Mouse (Mus musculus): Measurements from ENCODE around the gene Lhx4. TPM values are rescaled to one million over a fixed set of nuclear protein-coding genes. Genes with fewer than 3 reads are reported as not detected.

Lhx4 gene
- total and polyA plus RNA-seq, 3 experiments = not detected

DNA sequence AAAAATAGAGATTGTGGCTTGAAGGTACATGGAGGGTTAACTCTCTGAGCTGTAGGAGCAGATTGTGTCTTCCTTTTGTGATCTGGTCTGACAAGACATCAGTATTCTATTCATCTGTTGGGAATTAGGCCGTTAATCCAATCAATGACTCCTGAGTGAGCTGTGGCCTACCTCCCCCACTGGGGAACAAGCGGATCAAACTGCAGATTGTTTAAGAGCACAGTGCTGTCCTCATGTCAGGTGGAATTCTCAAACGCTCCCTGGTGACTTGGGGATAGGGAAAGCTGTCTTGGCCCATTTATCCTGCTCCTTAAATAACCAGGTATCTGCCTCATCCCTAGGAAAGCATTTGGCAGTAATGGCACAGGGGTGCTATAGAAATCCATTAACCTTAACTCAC lies 96.5 kb downstream of the Lhx4 start:
- no peak overlapping the region for H3K27ac ChIP-seq (ENCODE audit: control insufficient read depth, low read depth, low read length)
- no peak for TF ChIP-seq POLR2AphosphoS5 (IDR thresholded peaks at IDR 0.05; ENCODE audit: borderline replicate concordance, low read depth, low read length)
- TF ChIP-seq SMC3 (IDR thresholded peaks at IDR 0.05; ENCODE audit: low read depth, low read length) = no peak
- no peak for TF ChIP-seq ZC3H11A (IDR thresholded peaks at IDR 0.05; ENCODE audit: low read depth, low read length)
- no peak for TF ChIP-seq TCF12 (IDR thresholded peaks at IDR 0.05; ENCODE audit: low read depth, low read length)
- TF ChIP-seq RAD21 (IDR thresholded peaks at IDR 0.05; ENCODE audit: low read depth, low read length) = no peak
- TF ChIP-seq JUND (IDR thresholded peaks at IDR 0.05; ENCODE audit: low read depth, low read length) = no peak
- TF ChIP-seq KAT2A (conservative IDR thresholded peaks at IDR 0.05; ENCODE audit: low read depth, low read length) = no peak
- TF ChIP-seq BHLHE40 (IDR thresholded peaks at IDR 0.05; ENCODE audit: borderline replicate concordance, low read depth, low read length) = no peak
- no peak for TF ChIP-seq NRF1 (IDR thresholded peaks at IDR 0.05; ENCODE audit: insufficient read depth, low read depth, low read length, poor library complexity, severe bottlenecking)
- TF ChIP-seq ETS1 (IDR thresholded peaks at IDR 0.05; ENCODE audit: low read depth, low read length) = no peak
- TF ChIP-seq HCFC1 (IDR thresholded peaks at IDR 0.05; ENCODE audit: low read depth, low read length) = no peak
- TF ChIP-seq ELF1 (IDR thresholded peaks at IDR 0.05; ENCODE audit: low read depth, low read length) = no peak
- TF ChIP-seq USF1 (IDR thresholded peaks at IDR 0.05; ENCODE audit: low read depth, low read length) = no peak
- TF ChIP-seq SIN3A (IDR thresholded peaks at IDR 0.05; ENCODE audit: low read length) = no peak
- TF ChIP-seq MAFK (IDR thresholded peaks at IDR 0.05; ENCODE audit: borderline replicate concordance, low read depth, low read length) = no peak
- TF ChIP-seq MYC (IDR thresholded peaks at IDR 0.05; ENCODE audit: low read depth, low read length) = no peak
- TF ChIP-seq NELFE (IDR thresholded peaks at IDR 0.05; ENCODE audit: low read depth, low read length) = no peak
- TF ChIP-seq CTCF (IDR thresholded peaks at IDR 0.05 in 2 of 3, conservative IDR thresholded peaks at IDR 0.05 in 1 of 3; ENCODE audit: control insufficient read depth in 1 of 3, insufficient read depth in 1 of 3, low read depth in 2 of 3, low read length in 3 of 3, poor library complexity in 1 of 3, severe bottlenecking in 1 of 3) = no peak
- TF ChIP-seq ZKSCAN1 (IDR thresholded peaks at IDR 0.05; ENCODE audit: low read depth, low read length) = no peak
- TF ChIP-seq TBP (IDR thresholded peaks at IDR 0.05; ENCODE audit: low read depth, low read length) = no peak
- DNase-seq (ENCODE audit: low read depth, low spot score) = no peak
- no peaks in the 10 kb centered on the region for H3K36me3 ChIP-seq (ENCODE audit: control insufficient read depth in 1 of 2, insufficient read depth in 2 of 2, low read length in 2 of 2)
- H3K9me3 ChIP-seq (replicated peaks; ENCODE audit: insufficient read depth, low read length) = no peaks in the 10 kb centered on the region
- no peaks in the 10 kb centered on the region for H3K79me2 ChIP-seq (ENCODE audit: control insufficient read depth, insufficient read depth, low read length, poor library complexity)
- H3K27me3 ChIP-seq (ENCODE audit: control insufficient read depth in 1 of 2, insufficient read depth in 2 of 2, low read length in 2 of 2) = no peaks in the 10 kb centered on the region
- H3K9ac ChIP-seq (ENCODE audit: control insufficient read depth, low read depth, low read length, poor library complexity, severe bottlenecking) = no peak overlapping the region
- H3K4me3 ChIP-seq (ENCODE audit: control insufficient read depth in 1 of 2, insufficient read depth in 1 of 2, low read depth in 2 of 2, low read length in 2 of 2) = no peak overlapping the region
- no peaks in the 10 kb centered on the region for H3K4me1 ChIP-seq (ENCODE audit: control insufficient read depth in 1 of 2, insufficient read depth in 2 of 2, low read length in 2 of 2)

DNA sequence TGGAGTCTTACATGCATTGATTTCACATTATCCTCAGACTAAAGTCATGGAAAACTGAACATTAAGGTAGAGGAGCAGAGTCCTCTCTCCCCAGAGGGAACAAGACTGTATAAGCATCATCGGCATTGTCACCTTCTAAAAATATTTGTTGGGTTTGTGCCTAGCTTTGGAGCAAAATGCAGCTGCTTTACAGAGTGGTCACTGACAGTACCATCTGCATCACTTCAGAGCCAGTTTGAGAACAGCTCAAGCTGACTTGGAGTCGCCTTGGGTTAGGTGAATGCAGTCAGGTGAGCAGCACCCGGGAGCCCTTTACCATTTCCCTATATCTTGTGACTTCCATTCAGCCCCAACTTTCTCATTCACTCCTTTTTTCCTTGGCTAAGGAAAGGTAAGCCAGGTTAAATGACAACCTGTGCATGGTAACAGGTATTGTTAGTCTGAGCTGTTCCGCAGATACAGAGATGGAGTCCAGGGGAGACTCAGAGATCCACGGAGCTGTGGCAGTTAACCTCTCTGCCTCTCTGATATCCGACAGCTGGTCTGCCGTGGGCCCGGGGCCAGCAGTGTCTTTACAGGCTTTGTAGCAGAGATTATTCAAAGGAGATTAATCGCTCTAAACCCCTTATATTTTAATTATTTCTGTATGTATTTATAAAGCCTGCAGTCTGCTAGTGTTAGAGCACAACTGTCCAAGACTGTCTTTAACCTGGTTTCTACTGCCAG lies 101.2 kb downstream of the Lhx4 start:
- DNase-seq (ENCODE audit: low read depth, low spot score) = no peak
- TF ChIP-seq SMC3 (IDR thresholded peaks at IDR 0.05; ENCODE audit: low read depth, low read length) (no peak), SIN3A (IDR thresholded peaks at IDR 0.05; ENCODE audit: low read length) (no peak), RCOR1 (IDR thresholded peaks at IDR 0.05; ENCODE audit: low read depth, low read length) (no peak), USF2 (IDR thresholded peaks at IDR 0.05; ENCODE audit: borderline replicate concordance in 1 of 2, insufficient read depth in 1 of 2, low read depth in 1 of 2, low read length in 2 of 2) (no peak), CHD2 (IDR thresholded peaks at IDR 0.05; ENCODE audit: low read length) (no peak), TBP (IDR thresholded peaks at IDR 0.05; ENCODE audit: low read depth, low read length) (no peak), RAD21 (IDR thresholded peaks at IDR 0.05; ENCODE audit: low read depth, low read length) (no peak), NELFE (IDR thresholded peaks at IDR 0.05; ENCODE audit: low read depth, low read length) (no peak), USF1 (IDR thresholded peaks at IDR 0.05; ENCODE audit: low read depth, low read length) (no peak)

More for the DNA sequence above, 101.2 kb downstream of the Lhx4 start:
- H3K9me3 ChIP-seq (replicated peaks; ENCODE audit: insufficient read depth, low read length) = no peaks in the 10 kb centered on the region
- no peak overlapping the region for H3K27ac ChIP-seq (ENCODE audit: control insufficient read depth, low read depth, low read length)
- H3K27me3 ChIP-seq (ENCODE audit: control insufficient read depth in 1 of 2, insufficient read depth in 2 of 2, low read length in 2 of 2) = no peaks in the 10 kb centered on the region
- no peaks in the 10 kb centered on the region for H3K36me3 ChIP-seq (ENCODE audit: control insufficient read depth in 1 of 2, insufficient read depth in 2 of 2, low read length in 2 of 2)
- H3K4me1 ChIP-seq (ENCODE audit: control insufficient read depth in 1 of 2, insufficient read depth in 2 of 2, low read length in 2 of 2) = no peaks in the 10 kb centered on the region
- no peak overlapping the region for H3K9ac ChIP-seq (ENCODE audit: control insufficient read depth, low read depth, low read length, poor library complexity, severe bottlenecking)
- H3K4me3 ChIP-seq (ENCODE audit: control insufficient read depth in 1 of 2, insufficient read depth in 1 of 2, low read depth in 2 of 2, low read length in 2 of 2) = no peak overlapping the region
- H3K79me2 ChIP-seq (ENCODE audit: control insufficient read depth, insufficient read depth, low read length, poor library complexity) = no peaks in the 10 kb centered on the region

Measured in MEL (cell line).